Mouse (Mus musculus): Measurements from ENCODE around the gene Frmd7.

The Frmd7 gene

GRCm38 (mm10) chrX:50874246-50875002, 68.1 kb downstream of the Frmd7 start:
- no peak for DNase-seq (ENCODE audit: extremely low read depth, low read depth, low spot score)

DNA sequence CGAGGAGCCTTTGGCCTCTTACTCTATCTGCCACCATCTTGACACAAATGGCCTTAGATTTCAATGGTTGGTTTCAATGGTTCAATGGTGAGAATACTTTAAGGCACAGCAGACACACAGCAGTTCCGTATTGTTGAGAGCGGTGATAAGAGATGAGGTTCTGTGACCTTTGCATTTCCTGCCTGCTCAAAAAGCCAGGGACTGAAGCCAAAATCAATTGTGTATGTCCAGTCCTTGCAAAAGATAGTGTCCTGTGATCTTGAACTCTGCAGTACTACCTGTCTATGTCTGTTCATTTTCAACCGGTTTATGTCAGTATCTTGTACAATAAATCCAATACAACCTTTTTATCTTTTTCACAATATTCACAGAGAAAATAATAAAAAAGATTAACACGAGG, 77.8 kb downstream of the Frmd7 start:
- DNase-seq (ENCODE audit: extremely low read depth, low read depth, low spot score), result no peak

GRCm38 (mm10) chrX:50863771-50864170, 78.7 kb downstream of the Frmd7 start:
- DNase-seq (ENCODE audit: extremely low read depth, low read depth, low spot score), result no peak

- DNase-seq (ENCODE audit: extremely low read depth, low read depth, low spot score), result no peak
Observed at GRCm38 (mm10) chrX:50850428-50851184, 91.9 kb downstream of the Frmd7 start.

Measured in fat pad, adult 2 months (tissue).